Mouse (Mus musculus): ENCODE results near the gene Hist4h4.
A peak's percentile ranks its signal among the peaks of the same experiment; 100 is the strongest.

The Hist4h4 gene

GRCm38 (mm10) chr6:136782761-136783160, 21.5 kb downstream of the Hist4h4 start:
- DNase-seq (ENCODE audit: low spot score in 2 of 2) = peak in 1 of 2 experiments; percentile 31

DNA sequence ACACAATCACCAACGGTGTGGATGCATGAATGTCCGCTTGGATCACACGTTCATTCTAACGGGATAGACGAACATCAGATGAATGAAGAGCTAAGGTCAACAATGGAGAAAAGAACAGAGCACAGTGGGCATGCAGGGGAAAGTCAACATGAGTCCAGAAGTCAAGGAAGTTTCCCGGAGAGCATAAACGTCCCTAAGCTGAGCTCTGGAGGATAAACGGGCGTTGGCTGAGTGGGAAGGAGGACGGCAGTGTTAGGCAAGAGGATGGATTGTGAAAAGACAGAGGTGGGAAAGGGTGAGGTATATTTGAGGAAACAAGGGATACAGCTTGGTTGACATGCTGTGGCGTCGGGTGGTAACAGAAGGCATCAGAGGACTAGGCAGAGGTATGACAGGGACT, 22.1 kb downstream of the Hist4h4 start:
- DNase-seq (ENCODE audit: low spot score in 2 of 2) = no peak

DNA sequence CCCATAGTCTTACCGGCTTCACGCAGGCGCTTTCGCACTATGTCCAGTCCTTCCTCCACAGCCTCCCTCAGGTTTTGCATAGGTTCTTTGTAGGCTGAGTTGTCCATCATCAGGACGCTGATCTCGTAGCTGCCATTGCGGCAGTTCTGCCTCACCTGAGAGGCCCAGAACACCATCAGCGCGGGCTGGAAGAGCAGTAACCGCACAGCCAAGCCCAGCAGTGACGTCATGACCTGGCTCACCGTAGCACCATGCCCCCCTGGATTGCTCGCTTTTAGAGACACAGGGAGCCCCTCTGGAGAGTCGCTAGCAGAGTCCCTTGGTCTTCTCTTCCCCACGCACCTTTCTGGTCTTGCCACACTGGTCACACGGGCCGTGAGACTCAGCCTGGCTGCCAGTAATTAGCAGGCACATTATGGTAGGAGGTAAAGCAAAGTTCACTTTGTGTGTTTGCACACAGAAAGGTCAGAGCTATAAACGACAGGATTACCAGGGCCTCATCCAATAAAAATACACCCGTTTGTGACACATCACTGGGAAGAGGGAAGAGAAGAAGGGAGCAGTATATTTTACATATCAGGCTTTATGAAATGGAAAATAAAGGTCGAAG, 22.7 kb downstream of the Hist4h4 start, which contains the start of gene Gucy2c:
Gene Gucy2c (minus strand): TSS at position 389 of the 610 bp plus-strand sequence.
- no peak for DNase-seq (ENCODE audit: low spot score in 2 of 2)

DNA sequence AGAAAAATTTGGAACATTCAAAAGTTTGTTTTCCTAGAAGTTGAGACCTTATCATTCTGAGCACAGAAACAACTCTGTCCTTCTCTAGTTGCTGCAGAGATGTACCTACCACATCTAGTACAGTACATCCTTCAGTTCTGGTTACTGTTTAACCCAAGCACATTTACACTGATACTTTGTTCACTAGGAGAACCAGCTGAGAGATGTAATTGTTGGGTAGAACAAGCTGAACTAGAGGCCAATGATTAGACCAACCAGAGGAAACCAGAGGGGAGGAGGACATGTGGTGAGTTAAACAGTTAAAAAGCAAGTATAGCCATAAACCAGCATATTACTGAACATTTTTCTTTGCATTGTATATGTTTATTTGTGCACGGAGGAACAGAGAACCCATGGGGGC, 27.8 kb downstream of the Hist4h4 start:
- no peak for DNase-seq (ENCODE audit: low spot score in 2 of 2)

GRCm38 (mm10) chr6:136769859-136770258, 34.4 kb downstream of the Hist4h4 start:
- DNase-seq (ENCODE audit: low spot score in 2 of 2) = no peak

DNA sequence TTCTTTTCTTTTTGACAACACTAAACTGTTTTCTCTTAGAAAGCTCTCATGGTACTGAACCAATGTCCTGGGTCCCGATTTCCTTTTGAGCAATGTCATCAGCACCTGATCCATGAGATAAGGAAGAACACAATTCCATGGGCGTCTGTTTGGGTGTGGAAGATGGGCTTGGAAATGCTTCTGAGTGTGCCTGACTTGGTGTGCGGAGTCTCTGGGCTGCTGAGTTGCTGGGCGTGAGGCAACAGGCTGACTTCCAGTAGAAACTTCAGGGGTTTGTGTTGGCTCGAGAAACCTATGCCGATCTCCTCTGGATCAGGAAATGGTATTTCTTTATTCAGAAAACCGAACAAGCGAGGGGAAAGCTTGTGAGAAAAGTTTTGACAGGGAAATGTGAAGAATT, 35.1 kb downstream of the Hist4h4 start:
- DNase-seq (ENCODE audit: low spot score in 2 of 2) = no peak

GRCm38 (mm10) chr6:136763912-136764311, 40.3 kb downstream of the Hist4h4 start:
- DNase-seq (ENCODE audit: low spot score in 2 of 2) = no peak
